Mouse (Mus musculus): ENCODE data around the gene Tdrd1.

DNA sequence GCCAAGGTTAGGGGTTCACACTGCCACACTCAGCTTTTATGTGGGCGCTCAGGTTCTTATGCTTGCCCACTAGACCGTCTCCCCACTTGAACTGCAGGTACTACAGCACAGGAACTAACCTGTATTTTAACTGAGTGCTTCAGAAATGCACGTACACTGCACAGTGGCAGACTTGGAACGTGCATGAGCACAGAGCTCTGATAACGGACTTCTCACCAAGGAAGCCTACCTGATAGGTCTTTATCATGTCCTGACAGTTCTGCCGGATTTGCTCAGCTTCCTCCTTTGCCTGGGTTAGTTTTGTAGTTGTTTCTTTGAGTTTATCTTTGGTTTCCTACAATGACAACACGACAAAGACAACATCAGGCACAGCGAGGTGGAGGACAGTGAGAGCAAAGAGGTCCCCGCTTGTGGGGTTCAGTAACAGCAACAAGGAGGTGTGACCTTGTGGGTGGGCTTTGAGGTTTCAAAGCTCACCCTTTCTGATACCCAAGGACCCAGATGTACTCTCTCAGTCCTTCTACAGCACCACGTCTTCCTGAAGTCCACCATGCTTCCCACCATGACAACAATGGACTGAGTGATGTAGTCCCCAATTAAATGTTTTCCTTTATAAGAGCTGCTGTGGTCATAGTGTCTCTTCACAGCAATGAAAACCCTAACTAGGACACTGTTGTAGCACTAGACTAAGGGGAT lies 24.2 kb upstream of the Tdrd1 start:
- TF ChIP-seq CHD2 (IDR thresholded peaks at IDR 0.05; ENCODE audit: low read depth, low read length) (no peak), ZNF384 (IDR thresholded peaks at IDR 0.05; ENCODE audit: low read depth, low read length) (no peak), ZC3H11A (IDR thresholded peaks at IDR 0.05; ENCODE audit: borderline replicate concordance, low read depth, low read length) (no peak)
